Mouse (Mus musculus) hindbrain, postnatal 0 days (tissue): Measurements from ENCODE around the gene Camsap2. TPM values are rescaled to one million over a fixed set of nuclear protein-coding genes. Genes with fewer than 3 reads are reported as not detected.

Experiments
- ATAC-seq: fragments of 200-750 bp; cut with Nextera tagmentation; 2 replicates; pipeline ENCODE4 v1.8.0; 2017; ENCODE audit warnings: mild to moderate bottlenecking, moderate TSS enrichment, moderate library complexity
- DNase-seq: peaks from one replicate; pipeline ENCODE4 v3.0.0-alpha.2; 2015; ENCODE audit warnings: low spot score
- H3K27ac ChIP-seq: fragments of 300-500 bp; sonication (generic); 2 replicates; pipeline ENCODE4 v1.5.1; 2014; ENCODE audit warnings: mild to moderate bottlenecking
- H3K27me3 ChIP-seq: fragments of 300-500 bp; sonication (generic); 2 replicates; pipeline ENCODE4 v1.6.1; 2014; ENCODE audit warnings: low read length, mixed read lengths; ENCODE audit not compliant: insufficient read depth
- H3K36me3 ChIP-seq: fragments of 300-500 bp; sonication (generic); 2 replicates; pipeline ENCODE4 v1.6.1; 2014; ENCODE audit warnings: low read length, mixed read lengths; ENCODE audit not compliant: insufficient read depth
- H3K4me1 ChIP-seq: fragments of 300-500 bp; sonication (generic); 2 replicates; pipeline ENCODE4 v1.6.1; 2014; ENCODE audit warnings: antibody characterized with exemption, low read length, mixed read lengths; ENCODE audit not compliant: insufficient read depth
- H3K4me2 ChIP-seq: fragments of 300-500 bp; sonication (generic); 2 replicates; pipeline ENCODE4 v1.6.1; 2014; ENCODE audit warnings: low read depth, mild to moderate bottlenecking, low read length, moderate library complexity, mixed read lengths
- H3K4me3 ChIP-seq: fragments of 300-500 bp; sonication (generic); 2 replicates; pipeline ENCODE4 v1.5.1; 2014; ENCODE audit warnings: low read length
- H3K9ac ChIP-seq: fragments of 300-500 bp; sonication (generic); replicated peaks from 2 replicates; pipeline ENCODE4 v1.6.1; 2014; ENCODE audit warnings: mild to moderate bottlenecking, low read length, moderate library complexity, mixed read lengths
- H3K9me3 ChIP-seq: fragments of 300-500 bp; sonication (generic); 2 replicates; pipeline ENCODE4 v1.6.1; 2016; ENCODE audit warnings: low read length, mixed read lengths
- CTCF ChIP-seq: IDR thresholded peaks from 2 replicates; pipeline ENCODE4 v1.5.1; 2016; ENCODE audit warnings: antibody characterized with exemption, control low read depth, low read depth
- WGBS: fragments of 180-500 bp; shearing (Covaris S2); extraction: QIAGEN DNeasy Blood & Tissue Kit; methylation state at CpG from one replicate; pipeline ENCODE4 v1.1.7; 2014; 5-methylcytosine and 5-hydroxymethylcytosine counted together
- polyA plus RNA-seq: library from polyadenylated mRNA; unstranded; fragments of >200 nt; fragmentation: Nextera tagmentation; extraction: Ambion mirVana; gene quantifications from 2 replicates; pipeline ENCODE4 v1.2.1, GENCODE M21; 2015
- total RNA-seq: library from RNA; depleted of rRNA; stranded (reverse); fragments of >200 nt; gene quantifications from 2 replicates; pipeline ENCODE4 v1.2.3, GENCODE M21; 2014

Gene Camsap2
- total and polyA plus RNA-seq, 2 experiments from 2014 or later, result 20.1 to 99.1 TPM

GRCm38 (mm10) chr1:136344768-136345453 lies 993 bp downstream of the Camsap2 start:
- no peaks in the 10 kb centered on the region for H3K27me3 ChIP-seq
- no peaks in the 10 kb centered on the region for H3K36me3 ChIP-seq
- TF ChIP-seq CTCF, result no peak
- peak overlapping the region; percentile 90 for H3K4me2 ChIP-seq
- ATAC-seq (peak; percentile 5; the same call in 1 of the 2 replicates), DNase-seq (peak; percentile 50)
- peaks cover 13% of the 10 kb centered on the region for H3K4me1 ChIP-seq
- peak overlapping the region; percentile 98 for H3K4me3 ChIP-seq
- H3K9ac ChIP-seq, result peak overlapping the region; percentile 94
- peak overlapping the region; percentile 90 for H3K27ac ChIP-seq
- 1% methylated on average over 22 of the region's 22 CpGs for WGBS
- no peaks in the 10 kb centered on the region for H3K9me3 ChIP-seq

GRCm38 (mm10) chr1:136344281-136344680 lies 1.6 kb downstream of the Camsap2 start:
- TF ChIP-seq CTCF, result no peak
- no peak for DNase-seq
- peak overlapping the region; percentile 90; the same call in 1 of the 2 replicates for H3K27ac ChIP-seq

GRCm38 (mm10) chr1:136343727-136344126 lies 2.2 kb downstream of the Camsap2 start:
- peak overlapping the region; percentile 90 for H3K4me2 ChIP-seq
- no peaks in the 10 kb centered on the region for H3K27me3 ChIP-seq
- no peak for ATAC-seq
- H3K36me3 ChIP-seq, result no peaks in the 10 kb centered on the region
- no peak for TF ChIP-seq CTCF
- no peak for DNase-seq
- H3K4me1 ChIP-seq, result peaks cover 13% of the 10 kb centered on the region
- WGBS, result 17% methylated on average over 7 of the region's 7 CpGs
- no peak overlapping the region for H3K27ac ChIP-seq
- H3K9ac ChIP-seq, result peak overlapping the region; percentile 94; the same call in 1 of the 2 replicates
- H3K9me3 ChIP-seq, result no peaks in the 10 kb centered on the region
- H3K4me3 ChIP-seq, result peak overlapping the region; percentile 98

More at GRCm38 (mm10) chr1:136344281-136344680, 1.6 kb downstream of the Camsap2 start:
- WGBS, result 0% methylated on average over 1 of the region's 1 CpGs
- Histone ChIP-seq H3K4me3 (peak overlapping the region; percentile 98), H3K9me3 (no peaks in the 10 kb centered on the region), H3K9ac (peak overlapping the region; percentile 94), H3K27me3 (no peaks in the 10 kb centered on the region), H3K4me2 (peak overlapping the region; percentile 90), H3K4me1 (peaks cover 13% of the 10 kb centered on the region), H3K36me3 (no peaks in the 10 kb centered on the region)
- no peak for ATAC-seq

GRCm38 (mm10) chr1:136340541-136340940 lies 5.4 kb downstream of the Camsap2 start:
- ATAC-seq, result no peak
- WGBS, result 94% methylated on average over 3 of the region's 3 CpGs
- Histone ChIP-seq H3K27ac (no peak overlapping the region), H3K4me2 (no peak overlapping the region), H3K4me3 (no peak overlapping the region), H3K9me3 (no peaks in the 10 kb centered on the region), H3K27me3 (no peaks in the 10 kb centered on the region), H3K36me3 (no peaks in the 10 kb centered on the region), H3K4me1 (peaks cover 6% of the 10 kb centered on the region; the same call in 1 of the 2 replicates), H3K9ac (no peak overlapping the region)
- TF ChIP-seq CTCF, result peak; percentile 36
- no peak for DNase-seq

GRCm38 (mm10) chr1:136334743-136335142 lies 11.2 kb downstream of the Camsap2 start:
- DNase-seq (no peak), ATAC-seq (no peak)
- no peak for TF ChIP-seq CTCF
- Histone ChIP-seq H3K4me1 (peaks cover 9% of the 10 kb centered on the region; the same call in 1 of the 2 replicates), H3K36me3 (no peaks in the 10 kb centered on the region), H3K27ac (no peak overlapping the region), H3K27me3 (no peaks in the 10 kb centered on the region), H3K9ac (no peak overlapping the region), H3K4me2 (no peak overlapping the region), H3K9me3 (no peaks in the 10 kb centered on the region), H3K4me3 (no peak overlapping the region)
- WGBS, result 81% methylated on average over 10 of the region's 10 CpGs

- ATAC-seq (no peak), DNase-seq (no peak)
- H3K9me3 ChIP-seq, result no peaks in the 10 kb centered on the region
- no peak for TF ChIP-seq CTCF
- no peaks in the 10 kb centered on the region for H3K27me3 ChIP-seq
- no peaks in the 10 kb centered on the region for H3K36me3 ChIP-seq
- WGBS, result 69% methylated on average over 3 of the region's 3 CpGs
- H3K4me2 ChIP-seq, result no peak overlapping the region
- peaks cover 9% of the 10 kb centered on the region; the same call in 1 of the 2 replicates for H3K4me1 ChIP-seq
- H3K27ac ChIP-seq, result no peak overlapping the region
- H3K4me3 ChIP-seq, result no peak overlapping the region
- H3K9ac ChIP-seq, result no peak overlapping the region
Measured at GRCm38 (mm10) chr1:136333512-136333911, 12.4 kb downstream of the Camsap2 start.

- Histone ChIP-seq H3K9ac (no peak overlapping the region), H3K4me1 (peaks cover 9% of the 10 kb centered on the region; the same call in 1 of the 2 replicates), H3K27me3 (no peaks in the 10 kb centered on the region), H3K36me3 (no peaks in the 10 kb centered on the region), H3K4me3 (no peak overlapping the region), H3K9me3 (no peaks in the 10 kb centered on the region), H3K27ac (no peak overlapping the region), H3K4me2 (no peak overlapping the region)
- ATAC-seq (no peak), DNase-seq (no peak)
- WGBS, result 85% methylated on average over 7 of the region's 7 CpGs
- TF ChIP-seq CTCF, result no peak
Measured at GRCm38 (mm10) chr1:136333071-136333470, 12.8 kb downstream of the Camsap2 start.
